Mouse (Mus musculus): ENCODE results near the gene Sema4d. TPM values are rescaled to one million over a fixed set of nuclear protein-coding genes. Genes with fewer than 3 reads are reported as not detected.

Sema4d gene
- polyA plus RNA-seq, 1 experiment from 2014 or later = 17.4 TPM

DNA sequence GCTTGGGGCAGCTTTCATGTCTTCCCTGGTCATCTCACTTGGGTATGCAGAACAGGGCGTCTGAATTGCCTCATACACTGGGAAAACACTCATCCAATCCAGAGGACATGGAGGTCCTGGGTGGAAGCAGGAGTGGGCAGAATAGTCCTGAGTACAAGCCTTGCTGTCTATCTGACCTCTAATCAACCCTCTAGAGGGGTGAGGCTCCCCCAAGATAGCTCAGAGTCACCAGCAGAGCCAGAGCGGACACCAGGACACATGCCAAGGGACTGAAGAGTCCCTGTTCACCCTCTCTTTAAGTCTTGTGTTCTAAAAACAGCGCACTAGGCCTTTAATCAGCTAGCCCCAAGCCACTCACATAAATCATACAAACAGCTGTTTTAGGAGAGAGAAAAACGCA lies 95.7 kb downstream of the Sema4d start:
- H3K4me1 ChIP-seq (ENCODE audit: control insufficient read depth in 2 of 2, insufficient read depth in 2 of 2, low read length in 2 of 2) = peaks cover 14 to 20% of the 10 kb centered on the region in 2 experiments
- H3K9me3 ChIP-seq (ENCODE audit: control insufficient read depth, low read length) = no peaks in the 10 kb centered on the region
- H3K9ac ChIP-seq (ENCODE audit: low read length) = no peak overlapping the region
- 44% methylated on average over 4 of the region's 4 CpGs for WGBS
- no peaks in the 10 kb centered on the region for H3K27me3 ChIP-seq (ENCODE audit: control insufficient read depth, insufficient read depth, low read length)
- H3K36me3 ChIP-seq (ENCODE audit: control insufficient read depth, insufficient read depth, low read length) = peaks cover 22% of the 10 kb centered on the region
- H3K4me2 ChIP-seq (ENCODE audit: low read length) = no peak overlapping the region
- H3K27ac ChIP-seq (replicated peaks in 1 of 2; ENCODE audit: control insufficient read depth in 1 of 2, insufficient read depth in 1 of 2, low read depth in 2 of 2, low read length in 2 of 2) = peak overlapping the region; percentile 46 to 48
- H3K4me3 ChIP-seq (ENCODE audit: control insufficient read depth in 1 of 2, insufficient read depth in 1 of 2, low read depth in 1 of 2, low read length in 2 of 2) = no peak overlapping the region
- no peak for ATAC-seq (ENCODE audit: insufficient number of reproducible peaks, insufficient read depth, low FRiP score, low read depth)

DNA sequence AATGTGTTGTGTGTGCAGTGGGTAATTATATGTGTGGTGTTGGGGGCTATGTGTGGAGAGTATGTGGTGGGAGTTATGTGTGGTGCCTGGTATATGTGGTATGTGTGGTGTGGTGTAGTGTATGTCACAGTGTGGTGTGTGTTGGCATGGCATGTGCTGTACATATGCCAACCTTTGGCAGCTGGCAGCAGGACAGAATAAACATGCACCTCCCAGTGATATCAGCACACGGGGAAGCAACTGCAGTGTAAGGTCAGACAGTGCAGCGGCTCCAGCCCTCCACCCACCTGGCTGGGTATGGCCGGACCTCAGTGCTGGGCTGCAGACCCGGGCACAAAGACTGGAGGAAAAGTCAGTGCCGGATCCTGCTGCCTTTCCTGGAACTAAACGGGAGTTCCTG lies 96.1 kb downstream of the Sema4d start:
- no peak for ATAC-seq (ENCODE audit: insufficient number of reproducible peaks, insufficient read depth, low FRiP score, low read depth)
- Histone ChIP-seq H3K4me3 (ENCODE audit: control insufficient read depth in 1 of 2, insufficient read depth in 1 of 2, low read depth in 1 of 2, low read length in 2 of 2) (no peak overlapping the region), H3K9me3 (ENCODE audit: control insufficient read depth, low read length) (no peaks in the 10 kb centered on the region), H3K27me3 (ENCODE audit: control insufficient read depth, insufficient read depth, low read length) (no peaks in the 10 kb centered on the region), H3K27ac (replicated peaks in 1 of 2; ENCODE audit: control insufficient read depth in 1 of 2, insufficient read depth in 1 of 2, low read depth in 2 of 2, low read length in 2 of 2) (peak overlapping the region in 1 of 2 experiments; percentile 48; a peak in 2 of 4 replicates), H3K4me1 (ENCODE audit: control insufficient read depth in 2 of 2, insufficient read depth in 2 of 2, low read length in 2 of 2) (peaks cover 14 to 20% of the 10 kb centered on the region in 2 experiments), H3K36me3 (ENCODE audit: control insufficient read depth, insufficient read depth, low read length) (peaks cover 20% of the 10 kb centered on the region), H3K9ac (ENCODE audit: low read length) (no peak overlapping the region), H3K4me2 (ENCODE audit: low read length) (no peak overlapping the region)
- 56% methylated on average over 6 of the region's 6 CpGs for WGBS

DNA sequence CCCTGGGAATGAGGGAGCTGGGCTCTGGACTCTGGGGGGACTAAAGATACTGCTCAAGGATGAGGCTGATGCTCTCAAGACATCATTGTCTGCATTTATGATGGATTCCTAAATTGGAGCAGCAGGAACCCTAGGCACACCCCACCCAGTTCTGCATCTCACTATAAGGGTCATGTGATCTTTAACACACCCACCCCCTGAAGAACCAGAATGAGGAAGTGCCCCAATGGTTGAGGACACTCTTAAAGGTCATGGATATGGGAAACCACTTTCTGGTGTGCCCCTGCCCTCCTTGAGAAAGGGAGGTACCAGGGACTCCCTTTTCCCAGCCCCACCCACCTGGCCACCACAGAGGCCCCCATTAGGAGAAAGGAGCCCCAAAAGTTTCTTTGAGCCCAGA lies 97.1 kb downstream of the Sema4d start:
- no peak overlapping the region for H3K4me3 ChIP-seq (ENCODE audit: control insufficient read depth in 1 of 2, insufficient read depth in 1 of 2, low read depth in 1 of 2, low read length in 2 of 2)
- ATAC-seq (ENCODE audit: insufficient number of reproducible peaks, insufficient read depth, low FRiP score, low read depth) = no peak
- H3K27ac ChIP-seq (replicated peaks in 1 of 2; ENCODE audit: control insufficient read depth in 1 of 2, insufficient read depth in 1 of 2, low read depth in 2 of 2, low read length in 2 of 2) = no peak overlapping the region
- peaks cover 14 to 20% of the 10 kb centered on the region in 2 experiments for H3K4me1 ChIP-seq (ENCODE audit: control insufficient read depth in 2 of 2, insufficient read depth in 2 of 2, low read length in 2 of 2)
- H3K9ac ChIP-seq (ENCODE audit: low read length) = no peak overlapping the region
- peaks cover 15% of the 10 kb centered on the region for H3K36me3 ChIP-seq (ENCODE audit: control insufficient read depth, insufficient read depth, low read length)
- H3K4me2 ChIP-seq (ENCODE audit: low read length) = no peak overlapping the region
- no peaks in the 10 kb centered on the region for H3K9me3 ChIP-seq (ENCODE audit: control insufficient read depth, low read length)
- H3K27me3 ChIP-seq (ENCODE audit: control insufficient read depth, insufficient read depth, low read length) = no peaks in the 10 kb centered on the region

DNA sequence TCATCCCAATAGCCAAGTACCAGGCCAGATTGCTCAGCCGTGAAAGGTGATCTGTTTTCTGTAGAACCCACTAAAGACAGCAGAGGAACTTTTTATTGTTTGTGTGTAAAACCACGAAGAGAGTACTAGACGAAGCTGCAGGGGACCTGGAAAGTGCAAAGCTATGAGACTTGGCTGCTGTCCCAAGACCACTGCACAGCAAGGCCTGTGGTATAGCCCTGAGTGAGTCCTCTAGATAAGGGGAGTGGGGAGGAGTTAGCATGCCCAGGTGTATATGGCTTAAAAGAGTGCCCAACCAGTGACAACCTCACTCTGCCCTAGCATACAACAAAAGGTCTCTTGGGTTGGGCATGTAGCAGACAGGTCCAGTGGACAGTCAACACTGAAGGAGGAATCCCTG lies 104.9 kb downstream of the Sema4d start:
- ATAC-seq (ENCODE audit: insufficient number of reproducible peaks, insufficient read depth, low FRiP score, low read depth) = 0 out of 2 replicates have a peak, but pooled peaks have one; percentile 14
- Histone ChIP-seq H3K27ac (replicated peaks in 1 of 2; ENCODE audit: control insufficient read depth in 1 of 2, insufficient read depth in 1 of 2, low read depth in 2 of 2, low read length in 2 of 2) (peak overlapping the region in 1 of 2 experiments; percentile 37; a peak in 2 of 4 replicates), H3K9me3 (ENCODE audit: control insufficient read depth, low read length) (no peaks in the 10 kb centered on the region), H3K27me3 (ENCODE audit: control insufficient read depth, insufficient read depth, low read length) (no peaks in the 10 kb centered on the region), H3K4me2 (ENCODE audit: low read length) (no peak overlapping the region), H3K9ac (ENCODE audit: low read length) (no peak overlapping the region), H3K36me3 (ENCODE audit: control insufficient read depth, insufficient read depth, low read length) (peaks cover 57% of the 10 kb centered on the region), H3K4me3 (ENCODE audit: control insufficient read depth in 1 of 2, insufficient read depth in 1 of 2, low read depth in 1 of 2, low read length in 2 of 2) (no peak overlapping the region), H3K4me1 (ENCODE audit: control insufficient read depth in 2 of 2, insufficient read depth in 2 of 2, low read length in 2 of 2) (peaks cover 9 to 16% of the 10 kb centered on the region in 2 experiments)
- WGBS = 25% methylated on average over 3 of the region's 3 CpGs

DNA sequence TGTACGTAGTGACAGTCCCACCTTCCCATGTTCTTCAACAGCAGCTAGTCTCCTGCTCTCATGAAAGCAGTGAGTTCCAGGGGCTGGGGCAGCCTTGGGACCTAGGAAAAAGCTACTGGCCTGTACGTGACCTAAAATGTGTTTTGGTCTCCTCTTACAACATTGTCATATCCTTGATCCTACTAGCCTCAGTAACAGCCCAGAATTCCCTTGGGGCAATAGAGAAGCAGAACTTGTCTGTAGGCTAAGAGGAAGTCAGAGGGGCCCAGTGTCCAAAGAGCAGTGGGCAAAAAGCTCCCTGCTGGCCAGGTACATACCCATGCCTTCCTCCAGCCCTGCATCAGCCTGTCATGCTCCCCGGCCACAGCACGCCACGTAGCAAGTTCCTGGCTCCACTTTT lies 106.6 kb downstream of the Sema4d start:
- H3K27me3 ChIP-seq (ENCODE audit: control insufficient read depth, insufficient read depth, low read length) = no peaks in the 10 kb centered on the region
- no peaks in the 10 kb centered on the region for H3K9me3 ChIP-seq (ENCODE audit: control insufficient read depth, low read length)
- ATAC-seq (ENCODE audit: insufficient number of reproducible peaks, insufficient read depth, low FRiP score, low read depth) = no peak
- H3K4me3 ChIP-seq (ENCODE audit: control insufficient read depth in 1 of 2, insufficient read depth in 1 of 2, low read depth in 1 of 2, low read length in 2 of 2) = no peak overlapping the region
- H3K9ac ChIP-seq (ENCODE audit: low read length) = no peak overlapping the region
- peaks cover 9 to 16% of the 10 kb centered on the region in 2 experiments for H3K4me1 ChIP-seq (ENCODE audit: control insufficient read depth in 2 of 2, insufficient read depth in 2 of 2, low read length in 2 of 2)
- no peak overlapping the region for H3K4me2 ChIP-seq (ENCODE audit: low read length)
- H3K36me3 ChIP-seq (ENCODE audit: control insufficient read depth, insufficient read depth, low read length) = peaks cover 75% of the 10 kb centered on the region
- H3K27ac ChIP-seq (replicated peaks in 1 of 2; ENCODE audit: control insufficient read depth in 1 of 2, insufficient read depth in 1 of 2, low read depth in 2 of 2, low read length in 2 of 2) = no peak overlapping the region
- 90% methylated on average over 5 of the region's 5 CpGs for WGBS

- Histone ChIP-seq H3K4me1 (ENCODE audit: control insufficient read depth in 2 of 2, insufficient read depth in 2 of 2, low read length in 2 of 2) (peaks cover 9 to 15% of the 10 kb centered on the region in 2 experiments), H3K27ac (replicated peaks in 1 of 2; ENCODE audit: control insufficient read depth in 1 of 2, insufficient read depth in 1 of 2, low read depth in 2 of 2, low read length in 2 of 2) (no peak overlapping the region), H3K9ac (ENCODE audit: low read length) (no peak overlapping the region), H3K9me3 (ENCODE audit: control insufficient read depth, low read length) (no peaks in the 10 kb centered on the region), H3K36me3 (ENCODE audit: control insufficient read depth, insufficient read depth, low read length) (peaks cover 82% of the 10 kb centered on the region), H3K4me3 (ENCODE audit: control insufficient read depth in 1 of 2, insufficient read depth in 1 of 2, low read depth in 1 of 2, low read length in 2 of 2) (no peak overlapping the region), H3K4me2 (ENCODE audit: low read length) (no peak overlapping the region), H3K27me3 (ENCODE audit: control insufficient read depth, insufficient read depth, low read length) (no peaks in the 10 kb centered on the region)
- no peak for ATAC-seq (ENCODE audit: insufficient number of reproducible peaks, insufficient read depth, low FRiP score, low read depth)
- WGBS = 77% methylated on average over 7 of the region's 7 CpGs
Measured at GRCm38 (mm10) chr13:51685290-51685966, 108.1 kb downstream of the Sema4d start.

- Histone ChIP-seq H3K4me1 (ENCODE audit: control insufficient read depth in 2 of 2, insufficient read depth in 2 of 2, low read length in 2 of 2) (peaks cover 0 to under 1% of the 10 kb centered on the region in 2 experiments; a peak in 1 of 4 replicates), H3K9ac (ENCODE audit: low read length) (no peak overlapping the region), H3K4me3 (ENCODE audit: control insufficient read depth in 1 of 2, insufficient read depth in 1 of 2, low read depth in 1 of 2, low read length in 2 of 2) (no peak overlapping the region), H3K9me3 (ENCODE audit: control insufficient read depth, low read length) (no peaks in the 10 kb centered on the region), H3K36me3 (ENCODE audit: control insufficient read depth, insufficient read depth, low read length) (peaks cover 100% of the 10 kb centered on the region), H3K4me2 (ENCODE audit: low read length) (no peak overlapping the region), H3K27ac (replicated peaks in 1 of 2; ENCODE audit: control insufficient read depth in 1 of 2, insufficient read depth in 1 of 2, low read depth in 2 of 2, low read length in 2 of 2) (no peak overlapping the region), H3K27me3 (ENCODE audit: control insufficient read depth, insufficient read depth, low read length) (no peaks in the 10 kb centered on the region)
- ATAC-seq (ENCODE audit: insufficient number of reproducible peaks, insufficient read depth, low FRiP score, low read depth) = no peak
- 93% methylated on average over 8 of the region's 8 CpGs for WGBS
Measured at GRCm38 (mm10) chr13:51681634-51682033, 111.9 kb downstream of the Sema4d start.

DNA sequence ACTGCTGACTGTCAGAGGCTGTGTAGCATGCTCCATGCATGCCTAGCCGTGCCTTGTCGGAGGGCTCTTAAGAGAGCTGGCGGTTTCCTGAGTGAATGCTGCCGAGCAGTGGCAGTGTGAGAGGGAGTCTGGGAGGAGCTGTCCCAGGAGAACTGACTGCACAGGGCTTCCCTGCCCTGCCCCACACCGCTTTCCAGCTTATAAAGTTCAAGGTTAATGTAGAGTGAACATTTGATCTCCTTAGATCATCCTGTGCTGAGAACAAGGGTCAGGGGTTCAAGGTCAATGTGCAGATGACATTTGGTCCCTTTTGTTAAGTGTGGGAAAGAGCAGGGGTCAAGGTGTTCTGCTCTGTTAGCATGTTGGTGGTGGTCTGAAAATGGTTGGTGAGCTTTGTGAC lies 112.5 kb downstream of the Sema4d start:
- Histone ChIP-seq H3K4me2 (ENCODE audit: low read length) (no peak overlapping the region), H3K9me3 (ENCODE audit: control insufficient read depth, low read length) (no peaks in the 10 kb centered on the region), H3K9ac (ENCODE audit: low read length) (no peak overlapping the region), H3K4me3 (ENCODE audit: control insufficient read depth in 1 of 2, insufficient read depth in 1 of 2, low read depth in 1 of 2, low read length in 2 of 2) (no peak overlapping the region), H3K4me1 (ENCODE audit: control insufficient read depth in 2 of 2, insufficient read depth in 2 of 2, low read length in 2 of 2) (peaks cover 0 to 4% of the 10 kb centered on the region in 2 experiments; a peak in 1 of 4 replicates), H3K27ac (replicated peaks in 1 of 2; ENCODE audit: control insufficient read depth in 1 of 2, insufficient read depth in 1 of 2, low read depth in 2 of 2, low read length in 2 of 2) (no peak overlapping the region), H3K27me3 (ENCODE audit: control insufficient read depth, insufficient read depth, low read length) (no peaks in the 10 kb centered on the region), H3K36me3 (ENCODE audit: control insufficient read depth, insufficient read depth, low read length) (peaks cover 100% of the 10 kb centered on the region)
- 54% methylated on average over 5 of the region's 5 CpGs for WGBS
- ATAC-seq (ENCODE audit: insufficient number of reproducible peaks, insufficient read depth, low FRiP score, low read depth) = no peak
